Mouse (Mus musculus) hindbrain, embryonic 12.5 days (tissue): ENCODE measurements at regions not wholly inside any gene's neighbourhood (a gene's known extent, or its start where the extent isn't known, plus 50 kb on each side); places are given as distances from the start of the nearest gene placed in this dataset.

Source experiments
- ATAC-seq: fragments of 200-750 bp; cut with Nextera tagmentation; 2 replicates; pipeline ENCODE4 v1.8.0; 2017; ENCODE audit warnings: moderate TSS enrichment; ENCODE audit not compliant: low FRiP score
- H3K27ac ChIP-seq: fragments of 300-500 bp; sonication (generic); 2 replicates; pipeline ENCODE4 v1.5.1; 2016; ENCODE audit warnings: mild to moderate bottlenecking
- H3K27me3 ChIP-seq: fragments of 300-500 bp; sonication (generic); 2 replicates; pipeline ENCODE4 v1.6.1; 2016; ENCODE audit warnings: mild to moderate bottlenecking
- H3K36me3 ChIP-seq: fragments of 300-500 bp; sonication (generic); 2 replicates; pipeline ENCODE4 v1.6.1; 2016; ENCODE audit warnings: mild to moderate bottlenecking
- H3K4me1 ChIP-seq: fragments of 300-500 bp; sonication (generic); 2 replicates; pipeline ENCODE4 v1.6.1; 2016
- H3K4me2 ChIP-seq: fragments of 300-500 bp; sonication (generic); replicated peaks from 2 replicates; pipeline ENCODE4 v1.6.1; 2016; ENCODE audit warnings: mild to moderate bottlenecking
- H3K4me3 ChIP-seq: fragments of 300-500 bp; sonication (generic); 2 replicates; pipeline ENCODE4 v1.5.1; 2016; ENCODE audit warnings: mild to moderate bottlenecking
- H3K9ac ChIP-seq: fragments of 300-500 bp; sonication (generic); 2 replicates; pipeline ENCODE4 v1.6.1; 2016; ENCODE audit warnings: mild to moderate bottlenecking, moderate library complexity
- H3K9me3 ChIP-seq: fragments of 300-500 bp; sonication (generic); replicated peaks from 2 replicates; pipeline ENCODE4 v1.6.1; 2016; ENCODE audit warnings: mild to moderate bottlenecking
- WGBS: fragments of 180-500 bp; shearing (Covaris S2); methylation state at CpG from one replicate; pipeline ENCODE4 v1.1.7; 2016; 5-methylcytosine and 5-hydroxymethylcytosine counted together

GRCm38 (mm10) chr13:80962789-80963590 lies 79.8 kb downstream of the Arrdc3 start:
- peaks cover 12% of the 10 kb centered on the region; the same call in 1 of the 2 replicates for H3K27me3 ChIP-seq
- 0 out of 2 replicates have a peak, but pooled peaks cover 2% of the 10 kb centered on the region for H3K4me1 ChIP-seq
- H3K9me3 ChIP-seq, result no peaks in the 10 kb centered on the region
- H3K9ac ChIP-seq, result peak overlapping the region; percentile 70
- 6% methylated on average over 51 of the region's 51 CpGs for WGBS
- peak overlapping the region; percentile 50 for H3K4me3 ChIP-seq
- H3K4me2 ChIP-seq, result peak overlapping the region; percentile 86
- H3K36me3 ChIP-seq, result no peaks in the 10 kb centered on the region
- peak; percentile 99 for ATAC-seq
- no peak overlapping the region for H3K27ac ChIP-seq

- no peaks in the 10 kb centered on the region for H3K36me3 ChIP-seq
- 0 out of 2 replicates have a peak overlapping the region, but pooled peaks have one; percentile 50 for H3K4me3 ChIP-seq
- ATAC-seq, result no peak
- H3K9ac ChIP-seq, result no peak overlapping the region
- peaks cover 12% of the 10 kb centered on the region; the same call in 1 of the 2 replicates for H3K27me3 ChIP-seq
- H3K4me2 ChIP-seq, result peak overlapping the region; percentile 86
- 0 out of 2 replicates have a peak, but pooled peaks cover 2% of the 10 kb centered on the region for H3K4me1 ChIP-seq
- H3K9me3 ChIP-seq, result no peaks in the 10 kb centered on the region
- 85% methylated on average over 11 of the region's 11 CpGs for WGBS
- H3K27ac ChIP-seq, result no peak overlapping the region
Measured at GRCm38 (mm10) chr13:80963591-80963940, 80.4 kb downstream of the Arrdc3 start.

- Histone ChIP-seq H3K4me2 (no peak overlapping the region), H3K4me1 (no peaks in the 10 kb centered on the region), H3K9ac (no peak overlapping the region), H3K27me3 (no peaks in the 10 kb centered on the region), H3K27ac (no peak overlapping the region), H3K4me3 (no peak overlapping the region), H3K9me3 (no peaks in the 10 kb centered on the region), H3K36me3 (no peaks in the 10 kb centered on the region)
- WGBS, result 83% methylated on average over 3 of the region's 3 CpGs
- ATAC-seq, result no peak
Measured at GRCm38 (mm10) chr13:80971664-80972063, 88.5 kb downstream of the Arrdc3 start.

GRCm38 (mm10) chr13:80974424-80974823 lies 91.2 kb downstream of the Arrdc3 start:
- no peak for ATAC-seq
- H3K4me1 ChIP-seq, result no peaks in the 10 kb centered on the region
- no peaks in the 10 kb centered on the region for H3K9me3 ChIP-seq
- no peaks in the 10 kb centered on the region for H3K27me3 ChIP-seq
- no peak overlapping the region for H3K27ac ChIP-seq
- WGBS, result 16% methylated on average over 1 of the region's 1 CpGs
- no peaks in the 10 kb centered on the region for H3K36me3 ChIP-seq
- no peak overlapping the region for H3K4me3 ChIP-seq
- H3K9ac ChIP-seq, result no peak overlapping the region
- no peak overlapping the region for H3K4me2 ChIP-seq

- no peak for ATAC-seq
- no peaks in the 10 kb centered on the region for H3K27me3 ChIP-seq
- H3K9me3 ChIP-seq, result no peaks in the 10 kb centered on the region
- no peaks in the 10 kb centered on the region for H3K4me1 ChIP-seq
- no peak overlapping the region for H3K4me2 ChIP-seq
- 90% methylated on average over 3 of the region's 3 CpGs for WGBS
- no peak overlapping the region for H3K9ac ChIP-seq
- H3K27ac ChIP-seq, result no peak overlapping the region
- H3K36me3 ChIP-seq, result no peaks in the 10 kb centered on the region
- no peak overlapping the region for H3K4me3 ChIP-seq
Measured at GRCm38 (mm10) chr13:80977266-80977665, 94.1 kb downstream of the Arrdc3 start.

- no peak overlapping the region for H3K27ac ChIP-seq
- H3K36me3 ChIP-seq, result no peaks in the 10 kb centered on the region
- no peaks in the 10 kb centered on the region for H3K9me3 ChIP-seq
- no peak overlapping the region for H3K4me3 ChIP-seq
- H3K9ac ChIP-seq, result no peak overlapping the region
- no peaks in the 10 kb centered on the region for H3K27me3 ChIP-seq
- no peak overlapping the region for H3K4me2 ChIP-seq
- WGBS, result 76% methylated on average over 2 of the region's 2 CpGs
- no peak for ATAC-seq
- no peaks in the 10 kb centered on the region for H3K4me1 ChIP-seq
Measured at GRCm38 (mm10) chr13:80981201-80981600, 98.0 kb downstream of the Arrdc3 start.

- no peak overlapping the region for H3K4me2 ChIP-seq
- H3K27ac ChIP-seq, result no peak overlapping the region
- no peak overlapping the region for H3K9ac ChIP-seq
- no peak overlapping the region for H3K4me3 ChIP-seq
- 59% methylated on average over 4 of the region's 4 CpGs for WGBS
- no peak for ATAC-seq
- H3K4me1 ChIP-seq, result no peaks in the 10 kb centered on the region
- no peaks in the 10 kb centered on the region for H3K27me3 ChIP-seq
- no peaks in the 10 kb centered on the region for H3K36me3 ChIP-seq
- no peaks in the 10 kb centered on the region for H3K9me3 ChIP-seq
Measured at GRCm38 (mm10) chr13:80986657-80987056, 103.5 kb downstream of the Arrdc3 start.

- no peak overlapping the region for H3K4me2 ChIP-seq
- no peak overlapping the region for H3K9ac ChIP-seq
- no peaks in the 10 kb centered on the region for H3K9me3 ChIP-seq
- WGBS, result 89% methylated on average over 5 of the region's 5 CpGs
- H3K4me1 ChIP-seq, result no peaks in the 10 kb centered on the region
- H3K27ac ChIP-seq, result no peak overlapping the region
- no peak overlapping the region for H3K4me3 ChIP-seq
- H3K36me3 ChIP-seq, result no peaks in the 10 kb centered on the region
- H3K27me3 ChIP-seq, result no peaks in the 10 kb centered on the region
- no peak for ATAC-seq
Measured at GRCm38 (mm10) chr13:80989756-80990155, 106.6 kb downstream of the Arrdc3 start.

GRCm38 (mm10) chr13:80992342-80992741 lies 109.2 kb downstream of the Arrdc3 start:
- H3K9ac ChIP-seq, result no peak overlapping the region
- WGBS, result 64% methylated on average over 2 of the region's 2 CpGs
- H3K9me3 ChIP-seq, result no peaks in the 10 kb centered on the region
- ATAC-seq, result no peak
- no peaks in the 10 kb centered on the region for H3K4me1 ChIP-seq
- no peaks in the 10 kb centered on the region for H3K36me3 ChIP-seq
- H3K4me3 ChIP-seq, result no peak overlapping the region
- no peak overlapping the region for H3K4me2 ChIP-seq
- no peaks in the 10 kb centered on the region for H3K27me3 ChIP-seq
- no peak overlapping the region for H3K27ac ChIP-seq

- 54% methylated on average over 5 of the region's 5 CpGs for WGBS
- Histone ChIP-seq H3K4me1 (no peaks in the 10 kb centered on the region), H3K27me3 (no peaks in the 10 kb centered on the region), H3K36me3 (no peaks in the 10 kb centered on the region), H3K4me3 (no peak overlapping the region), H3K9ac (no peak overlapping the region), H3K4me2 (no peak overlapping the region), H3K9me3 (no peaks in the 10 kb centered on the region), H3K27ac (no peak overlapping the region)
- ATAC-seq, result no peak
Measured at GRCm38 (mm10) chr13:81008864-81009766, 125.9 kb downstream of the Arrdc3 start.

GRCm38 (mm10) chr13:81013953-81014352 lies 130.8 kb downstream of the Arrdc3 start:
- no peaks in the 10 kb centered on the region for H3K27me3 ChIP-seq
- no peak overlapping the region for H3K4me2 ChIP-seq
- no peaks in the 10 kb centered on the region for H3K36me3 ChIP-seq
- H3K9ac ChIP-seq, result no peak overlapping the region
- H3K4me1 ChIP-seq, result no peaks in the 10 kb centered on the region
- WGBS, result 85% methylated on average over 1 of the region's 1 CpGs
- no peaks in the 10 kb centered on the region for H3K9me3 ChIP-seq
- no peak overlapping the region for H3K27ac ChIP-seq
- ATAC-seq, result no peak
- no peak overlapping the region for H3K4me3 ChIP-seq

- no peaks in the 10 kb centered on the region for H3K36me3 ChIP-seq
- WGBS, result 83% methylated on average over 3 of the region's 3 CpGs
- no peak overlapping the region for H3K4me3 ChIP-seq
- H3K4me2 ChIP-seq, result no peak overlapping the region
- H3K4me1 ChIP-seq, result no peaks in the 10 kb centered on the region
- H3K27me3 ChIP-seq, result no peaks in the 10 kb centered on the region
- H3K9ac ChIP-seq, result no peak overlapping the region
- no peak for ATAC-seq
- H3K9me3 ChIP-seq, result no peaks in the 10 kb centered on the region
- H3K27ac ChIP-seq, result no peak overlapping the region
Measured at GRCm38 (mm10) chr13:81020106-81020747, 137.0 kb downstream of the Arrdc3 start.
